Mouse (Mus musculus) heart, postnatal 36 days (tissue): ENCODE data around the gene Zik1. TPM values are rescaled to one million over a fixed set of nuclear protein-coding genes. Genes with fewer than 3 reads are reported as not detected.

Experiments used
- DNase-seq, 2 experiments: peaks; one replicate each; pipeline ENCODE4 v3.0.0; 2021 to 2022
- intact Hi-C: fragments of 180-260 bp; cut with DNase I; formaldehyde crosslinking; loops from one replicate; pipeline ENCODE4 v1.15.1; 2025
- total RNA-seq, 2 experiments: library from RNA; stranded (reverse); gene quantifications; 2 replicates each; pipeline ENCODE4 v1.2.3; 2021

Zik1 gene
- 1 to 10 TPM; 1.4 to 1.8 TPM for total RNA-seq

- DNase-seq: peak; percentile 62
- intact Hi-C loops: no loop called here
These were observed at the start of gene Zik1 for GRCm38 (mm10) chr7:10494786-10495521. Gene Zik1 (minus strand): TSS chr7:10495394.

DNA sequence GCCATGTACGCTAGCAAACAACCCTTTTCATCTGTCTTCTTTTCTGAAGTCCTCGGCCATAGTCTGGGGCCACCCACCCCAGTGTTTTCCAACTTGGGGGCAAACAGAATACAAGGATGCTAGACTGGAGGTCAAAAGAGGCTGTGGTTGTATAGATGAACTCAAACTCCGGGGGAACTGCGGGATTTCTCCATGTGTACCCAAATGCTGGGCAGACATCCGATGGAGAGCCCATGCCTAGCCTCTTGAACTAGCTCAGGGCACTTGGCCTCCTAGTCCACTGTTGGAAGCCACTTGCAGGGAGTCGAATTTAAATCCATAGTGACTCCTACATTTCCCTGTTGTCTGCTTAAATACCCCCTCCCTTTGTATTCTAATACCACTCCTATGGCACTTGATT is 384 bp upstream of the Zik1 start:
- no peak for DNase-seq
- intact Hi-C loops: no loop called here

DNA sequence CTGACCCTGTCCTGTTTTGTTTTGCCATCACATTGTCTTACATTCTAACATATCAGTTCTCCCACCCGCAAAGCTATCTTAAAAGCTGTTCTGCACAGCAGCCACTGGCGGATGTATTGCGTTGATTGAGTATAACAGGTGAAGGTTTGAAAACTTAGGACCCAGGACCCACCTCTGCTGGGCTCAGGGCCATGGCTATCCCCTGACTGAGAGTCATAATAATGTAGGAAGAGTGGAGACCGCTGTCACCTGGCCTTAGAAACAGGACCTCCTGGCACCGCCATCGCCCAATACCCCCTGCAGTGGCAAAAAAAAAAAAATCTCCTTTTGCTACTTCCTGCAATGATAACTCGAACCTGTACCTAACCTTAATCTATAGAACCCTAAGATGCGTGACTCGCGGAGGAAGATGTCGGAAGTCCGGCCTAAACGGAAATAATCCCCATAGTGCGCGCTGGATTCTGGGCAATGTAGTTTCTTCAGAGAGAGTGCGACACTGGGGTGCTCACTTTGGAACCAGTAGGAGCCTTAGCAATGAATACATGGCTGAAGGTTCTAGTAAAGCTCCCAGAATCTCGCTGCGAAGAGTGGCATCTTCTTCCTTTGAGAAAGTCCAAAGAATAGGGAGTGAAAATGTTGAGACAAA is 14.5 kb downstream of the Zik1 start:
- no peak for DNase-seq
- intact Hi-C loops: no loop called here

DNA sequence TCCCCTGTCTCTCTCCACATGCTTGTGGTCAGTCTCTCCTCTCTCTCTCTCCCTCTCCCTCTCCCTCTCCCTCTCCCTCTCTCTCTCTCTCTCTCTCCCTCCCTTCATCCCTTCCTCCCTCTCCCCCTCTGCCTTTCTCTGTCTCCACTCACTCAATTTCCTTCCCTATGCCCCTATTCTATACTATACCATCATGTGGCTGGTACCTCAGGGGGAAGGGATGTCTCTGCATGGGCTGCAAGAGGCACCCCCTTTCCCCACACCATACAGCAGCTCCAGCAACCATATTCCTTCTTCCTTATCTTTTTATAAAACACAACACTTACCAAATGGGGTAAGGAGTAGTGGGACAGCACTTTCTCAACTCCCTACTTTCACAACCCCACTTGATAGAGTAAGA is 15.4 kb downstream of the Zik1 start:
- intact Hi-C loops: no loop called here

DNA sequence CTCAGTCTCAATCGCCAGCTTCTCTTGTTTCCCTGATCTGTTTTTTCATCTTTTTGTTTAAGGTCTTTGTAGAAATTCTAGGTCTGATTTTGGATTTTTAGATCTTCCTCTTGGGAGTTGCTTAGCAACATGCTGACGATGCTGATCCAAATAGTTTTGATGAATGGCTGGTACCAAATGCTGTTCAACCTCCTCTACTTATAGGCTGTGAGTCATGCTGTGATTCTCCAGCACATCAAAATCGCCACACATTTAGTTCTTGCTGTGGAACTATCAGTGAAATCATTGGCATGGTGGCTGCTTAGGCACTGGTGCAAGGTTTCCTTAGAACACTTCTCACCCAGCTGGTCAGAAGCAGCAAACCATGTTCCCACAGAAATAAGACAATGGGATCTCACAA is 37.0 kb downstream of the Zik1 start:
- DNase-seq: no peak
- intact Hi-C loops: no loop called here

More for the DNA sequence above, 15.4 kb downstream of the Zik1 start:
- no peak for DNase-seq

DNA sequence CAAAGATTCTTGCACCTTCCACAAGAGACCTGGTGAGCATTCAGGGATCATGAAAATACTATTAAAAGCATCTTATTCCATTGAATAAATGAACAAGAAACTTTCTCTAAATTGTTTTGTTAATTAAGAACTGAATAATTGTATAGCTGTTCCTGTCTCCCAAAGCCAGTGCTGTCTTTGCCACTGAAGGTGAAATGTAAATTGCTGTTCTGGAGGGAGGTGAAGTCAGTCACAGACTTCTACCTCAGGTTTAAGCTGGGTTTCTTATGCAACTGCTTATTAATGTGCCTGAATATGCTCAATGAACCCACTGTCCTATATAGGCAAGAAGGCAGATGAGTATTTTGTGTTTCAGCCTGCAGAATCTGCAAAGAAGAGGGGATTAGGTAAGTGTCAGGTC is 52.2 kb downstream of the Zik1 start, which contains the start of gene Vmn1r67:
Vmn1r67 (plus strand) TSS at position 301 of the 400 bp plus-strand sequence.
- DNase-seq: no peak
- intact Hi-C loops: no loop called here

Other genes with a start within 250 kb of the Zik1 start
- not detected for gene Vmn1r66, start 217.4 kb downstream of the Zik1 start, total RNA-seq
- not detected for gene Vmn1r67, start 52.1 kb downstream of the Zik1 start, total RNA-seq
- gene Vmn1r68, start 63.1 kb upstream of the Zik1 start, total RNA-seq: not detected
- not detected for gene Vmn1r69, start 118.3 kb upstream of the Zik1 start, total RNA-seq
- not detected for gene Vmn1r70, start 136.1 kb upstream of the Zik1 start, total RNA-seq
- not detected for gene Nlrp4b, start 192.4 kb upstream of the Zik1 start, total RNA-seq